Mouse (Mus musculus) heart, adult 2 months (tissue): ENCODE data around the gene Micu1.

Experiments used
- CTCF ChIP-seq: fragments of 200-600 bp; IDR thresholded peaks from 2 replicates; pipeline ENCODE4 v1.8.1; 2022; ENCODE audit warnings: antibody characterized with exemption, mild to moderate bottlenecking, moderate library complexity
- POLR2A ChIP-seq: fragments of 200-500 bp; IDR thresholded peaks from 2 replicates; pipeline ENCODE4 v1.6.1; 2011; ENCODE audit warnings: mild to moderate bottlenecking, low read depth, low read length, control low read depth; ENCODE audit not compliant: insufficient read depth

- TF ChIP-seq CTCF (no peak), POLR2A (no peak)
Observed at GRCm38 (mm10) chr10:59822857-59823256, 120.6 kb downstream of the Micu1 start.
